Mouse (Mus musculus) left cerebral cortex, postnatal 36 days (tissue): ENCODE results near the gene Fchsd2. TPM values are rescaled to one million over a fixed set of nuclear protein-coding genes. Genes with fewer than 3 reads are reported as not detected.
A peak's percentile ranks its signal among the peaks of the same experiment; 100 is the strongest.

Experiments used
- DNase-seq, 2 experiments: peaks; one replicate each; pipeline ENCODE4 v3.0.0; 2021 to 2022; ENCODE audit warnings: low spot score in 2 of 2, mixed read lengths in 1 of 2
- intact Hi-C: fragments of 180-260 bp; cut with DNase I; formaldehyde crosslinking; loops from one replicate; pipeline ENCODE4 v1.15.1; 2025
- total RNA-seq, 2 experiments: library from RNA; stranded (reverse); gene quantifications; 2 replicates each; pipeline ENCODE4 v1.2.3; 2021

Fchsd2 gene
- total RNA-seq, 2 experiments from 2014 or later, result 31.3 to 41.8 TPM

- intact Hi-C loops, result loop anchor here (10.0 kb wide), 1 partner anchor 392 kb away; no protein-coding TSS in a partner anchor
- DNase-seq, result peak; percentile 89 to 90
Observed at GRCm38 (mm10) chr7:101296252-101297022, 203.8 kb downstream of the Fchsd2 start.

GRCm38 (mm10) chr7:101297023-101297405 is 204.4 kb downstream of the Fchsd2 start:
- intact Hi-C loops, result loop anchor here (10.0 kb wide), 1 partner anchor 392 kb away; no protein-coding TSS in a partner anchor

GRCm38 (mm10) chr7:101298375-101298774 is 205.7 kb downstream of the Fchsd2 start:
- intact Hi-C loops, result loop anchor here (10.0 kb wide), 1 partner anchor 394 kb away; no protein-coding TSS in a partner anchor
- no peak for DNase-seq

More at GRCm38 (mm10) chr7:101297023-101297405, 204.4 kb downstream of the Fchsd2 start:
- DNase-seq, result no peak

- intact Hi-C loops, result no loop called here
- peak in 1 of 2 experiments; percentile 46 for DNase-seq
Observed at GRCm38 (mm10) chr7:101301361-101301880, 208.8 kb downstream of the Fchsd2 start.

- DNase-seq, result peak; percentile 93
- intact Hi-C loops, result no loop called here
Observed at GRCm38 (mm10) chr7:101301881-101302456, 209.3 kb downstream of the Fchsd2 start, which contains the start of gene Atg16l2. Gene Atg16l2, minus strand, starts transcription at chr7:101302251.

- DNase-seq, result no peak
- intact Hi-C loops, result no loop called here
Observed at GRCm38 (mm10) chr7:101302691-101303090, 210.0 kb downstream of the Fchsd2 start.

GRCm38 (mm10) chr7:101306841-101307240 is 214.2 kb downstream of the Fchsd2 start:
- intact Hi-C loops, result no loop called here
- no peak for DNase-seq

GRCm38 (mm10) chr7:101309985-101310326 is 217.3 kb downstream of the Fchsd2 start:
- intact Hi-C loops, result loop anchor here (1.0 to 5.0 kb wide), 2 partner anchors 64 to 112 kb away; partner anchors contain the start of gene Pde2a
- no peak for DNase-seq

- DNase-seq, result peak; percentile 98
- intact Hi-C loops, result loop anchor here (1.0 to 5.0 kb wide), 2 partner anchors 64 to 112 kb away; partner anchors contain the start of gene Pde2a
Observed at GRCm38 (mm10) chr7:101310327-101311028, 217.8 kb downstream of the Fchsd2 start.

- intact Hi-C loops, result loop anchor here (5.0 kb wide), 1 partner anchor 111 kb away; the partner anchor contains the start of gene Pde2a
- DNase-seq, result no peak
Observed at GRCm38 (mm10) chr7:101311061-101311460, 218.4 kb downstream of the Fchsd2 start.

- no peak for DNase-seq
- intact Hi-C loops, result loop anchor here (5.0 kb wide), 1 partner anchor 109 kb away; the partner anchor contains the start of gene Pde2a
Observed at GRCm38 (mm10) chr7:101313033-101313432, 220.4 kb downstream of the Fchsd2 start.

GRCm38 (mm10) chr7:101314396-101314795 is 221.7 kb downstream of the Fchsd2 start:
- intact Hi-C loops, result loop anchor here (5.0 kb wide), 1 partner anchor 108 kb away; the partner anchor contains the start of gene Pde2a
- DNase-seq, result peak; percentile 62 to 66

- DNase-seq, result no peak
- intact Hi-C loops, result no loop called here
Observed at GRCm38 (mm10) chr7:101315699-101316098, 223.0 kb downstream of the Fchsd2 start.

GRCm38 (mm10) chr7:101316591-101317001 is 223.9 kb downstream of the Fchsd2 start:
- DNase-seq, result no peak
- intact Hi-C loops, result no loop called here

GRCm38 (mm10) chr7:101317014-101317413 is 224.4 kb downstream of the Fchsd2 start, which contains the start of gene Stard10:
Gene Stard10, plus strand, starts transcription at chr7:101317086.
- no peak for DNase-seq
- intact Hi-C loops, result no loop called here

- intact Hi-C loops, result no loop called here
- no peak for DNase-seq
Observed at GRCm38 (mm10) chr7:101318848-101319247, 226.2 kb downstream of the Fchsd2 start.

- intact Hi-C loops, result no loop called here
Observed at GRCm38 (mm10) chr7:101319796-101320195, 227.1 kb downstream of the Fchsd2 start.

GRCm38 (mm10) chr7:101320399-101321217 is 227.9 kb downstream of the Fchsd2 start:
- peak in 1 of 2 experiments; percentile 48 for DNase-seq
- intact Hi-C loops, result no loop called here

More at GRCm38 (mm10) chr7:101319796-101320195, 227.1 kb downstream of the Fchsd2 start:
- DNase-seq, result no peak
